Comparison of ENCODE assay signal across 12 mouse cellular contexts in genomic region chr4:55207749-55208385, GRCm38 (mm10).
A peak's percentile ranks its signal among the peaks of the same experiment; 100 is the strongest.
DNase-seq lines count a peak whose midpoint lies in the region; ATAC-seq lines count a peak whose summit lies in the region.
"Had no signal": no experiment of that assay in that cellular context is flagged by ENCODE, and none has a peak within 500 bp of the region (broad histone marks: within the 10 kb centered on the region; RNA-seq: fewer than 3 reads in every experiment).

No protein-coding gene starts in this region.

- no peak for ATAC-seq in hindbrain, embryonic 16.5 days
- 0 out of 2 replicates have a peak, but pooled peaks have one; percentile 14 for ATAC-seq in neural tube, embryonic 15.5 days (ENCODE audit: low FRiP score)
- no peak for ATAC-seq in monocyte, adult 5-6 weeks (replicated peaks; ENCODE audit: insufficient number of reproducible peaks, low FRiP score, low TSS enrichment, poor library complexity, severe bottlenecking)

- WGBS in heart, embryonic 10.5 days: 32% methylated on average over 13 of the region's 13 CpGs
- whole genome bisulfite sequencing in hindbrain, embryonic 16.5 days: 34% methylated on average over 13 of the region's 13 CpGs
- 24% methylated on average over 13 of the region's 13 CpGs for WGBS in neural tube, embryonic 15.5 days

- H3K4me2 ChIP-seq in hindbrain, embryonic 16.5 days (ENCODE audit: low read length): peak overlapping the region; percentile 30
- H3K4me2 ChIP-seq in neural tube, embryonic 15.5 days: peak overlapping the region; percentile 37
- H3K4me2 ChIP-seq: liver, embryonic 11.5 days had no signal

- H3K36me3 ChIP-seq in heart, embryonic 10.5 days: no peaks in the 10 kb centered on the region
- no peaks in the 10 kb centered on the region for H3K36me3 ChIP-seq in hindbrain, embryonic 16.5 days (ENCODE audit: control insufficient read depth, insufficient read depth, low read length)
- no peaks in the 10 kb centered on the region for H3K36me3 ChIP-seq in neural tube, embryonic 15.5 days

- H3K27me3 ChIP-seq in heart, embryonic 10.5 days (ENCODE audit: insufficient read depth, poor library complexity, severe bottlenecking): peaks cover 4% of the 10 kb centered on the region; the same call in 1 of the 2 replicates
- H3K27me3 ChIP-seq in hindbrain, embryonic 16.5 days (replicated peaks; ENCODE audit: control insufficient read depth, insufficient read depth, low read length): no peaks in the 10 kb centered on the region
- peaks cover 3% of the 10 kb centered on the region; the same call in 1 of the 2 replicates for H3K27me3 ChIP-seq in neural tube, embryonic 15.5 days (replicated peaks)
- H3K27me3 ChIP-seq: megakaryocyte, embryonic 14.5 days had no signal

- no peaks in the 10 kb centered on the region for H3K9me3 ChIP-seq in heart, embryonic 10.5 days
- no peaks in the 10 kb centered on the region for H3K9me3 ChIP-seq in hindbrain, embryonic 16.5 days (ENCODE audit: control insufficient read depth, low read length)
- no peaks in the 10 kb centered on the region for H3K9me3 ChIP-seq in neural tube, embryonic 15.5 days (replicated peaks)

- H3K27ac ChIP-seq in heart, embryonic 10.5 days: peak overlapping the region; percentile 76
- H3K27ac ChIP-seq in hindbrain, embryonic 16.5 days (ENCODE audit: low read depth, low read length): no peak overlapping the region
- no peak overlapping the region for H3K27ac ChIP-seq in neural tube, embryonic 15.5 days (replicated peaks)
- H3K27ac ChIP-seq: kidney, postnatal 0 days had no signal

- DNase-seq in heart, embryonic 10.5 days (ENCODE audit: low spot score): no peak
- no peak for DNase-seq in heart, adult 8-10 months (ENCODE audit: low spot score)
- DNase-seq in retina, embryonic 14.5 days (ENCODE audit: low spot score): peak; percentile 43
- no peak for DNase-seq in retina, postnatal 1 day
- DNase-seq in left cerebral cortex, adult 8-10 months (ENCODE audit: low spot score in 2 of 2): no peak
- DNase-seq: cerebellum, adult 2 months had no signal

- H3K4me1 ChIP-seq in heart, embryonic 10.5 days: peaks cover 31% of the 10 kb centered on the region
- peaks cover 11% of the 10 kb centered on the region for H3K4me1 ChIP-seq in hindbrain, embryonic 16.5 days (ENCODE audit: control insufficient read depth, insufficient read depth, low read depth, low read length)
- H3K4me1 ChIP-seq in neural tube, embryonic 15.5 days: peaks cover 14% of the 10 kb centered on the region
- H3K4me1 ChIP-seq: megakaryocyte, embryonic 14.5 days had no signal

- no peak overlapping the region for H3K9ac ChIP-seq in hindbrain, embryonic 16.5 days (ENCODE audit: low read depth, low read length)
- H3K9ac ChIP-seq in neural tube, embryonic 15.5 days (replicated peaks): no peak overlapping the region

- peak overlapping the region; percentile 40 for H3K4me3 ChIP-seq in heart, embryonic 10.5 days
- no peak overlapping the region for H3K4me3 ChIP-seq in hindbrain, embryonic 16.5 days (ENCODE audit: low read length)
- no peak overlapping the region for H3K4me3 ChIP-seq in neural tube, embryonic 15.5 days (replicated peaks)
- H3K4me3 ChIP-seq: megakaryocyte, embryonic 14.5 days had no signal
